Mouse (Mus musculus): ENCODE data around the gene Pm20d1. TPM values are rescaled to one million over a fixed set of nuclear protein-coding genes. Genes with fewer than 3 reads are reported as not detected.

Pm20d1 gene
- total and polyA plus RNA-seq, 3 experiments = 0.17 to 0.53 (median 0.21) TPM

DNA sequence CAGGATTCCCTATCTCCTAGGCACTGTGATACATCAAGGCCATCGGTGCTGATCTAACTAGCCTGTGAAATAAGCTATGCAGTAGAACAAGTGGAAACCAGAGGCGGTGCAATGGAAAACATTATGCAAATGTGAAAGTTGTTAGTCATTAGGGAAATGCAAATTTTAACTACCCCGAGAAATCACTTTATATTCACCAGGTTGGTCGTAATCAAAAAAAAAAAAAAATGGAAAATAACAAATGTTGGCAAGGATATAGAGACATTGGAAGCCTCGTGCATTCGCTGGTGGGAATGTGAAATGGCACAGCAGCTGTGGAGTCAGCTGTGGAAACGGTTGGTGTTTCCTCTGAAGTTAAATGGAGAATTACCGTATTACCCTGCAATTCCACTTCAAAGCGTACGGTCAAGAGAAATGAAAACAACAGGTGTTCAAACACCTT, 23.7 kb downstream of the Pm20d1 start:
- Histone ChIP-seq H3K4me1 (ENCODE audit: control insufficient read depth in 1 of 2, insufficient read depth in 2 of 2) (peaks cover 15 to 55% of the 10 kb centered on the region in 2 experiments), H3K36me3 (replicated peaks in 1 of 2; ENCODE audit: control insufficient read depth in 1 of 2, insufficient read depth in 1 of 2, low read length in 1 of 2) (no peaks in the 10 kb centered on the region), H3K27ac (ENCODE audit: insufficient read depth, low read depth) (no peak overlapping the region), H3K27me3 (replicated peaks) (peaks cover 8% of the 10 kb centered on the region), H3K9me3 (replicated peaks; ENCODE audit: low read length) (peaks cover 7% of the 10 kb centered on the region), H3K4me2 (ENCODE audit: insufficient read depth, low read depth, poor library complexity, severe bottlenecking) (no peak overlapping the region), H3K79me2 (replicated peaks; ENCODE audit: control insufficient read depth, extremely low read depth, insufficient read depth, poor library complexity, severe bottlenecking) (no peaks in the 10 kb centered on the region), H3K9ac (ENCODE audit: insufficient read depth, low read depth) (no peak overlapping the region), H3K4me3 (replicated peaks in 1 of 3; ENCODE audit: low read depth in 2 of 3, low read length in 2 of 3, poor library complexity in 1 of 3) (no peak overlapping the region)
- peak; percentile 67 for DNase-seq (ENCODE audit: extremely low read depth)
- no peak for TF ChIP-seq HCFC1 (IDR thresholded peaks at IDR 0.05; ENCODE audit: low read depth, low read length)
- TF ChIP-seq IRF4 (IDR thresholded peaks at IDR 0.05; ENCODE audit: low read depth, low read length) = peak; percentile 43; the same call in 1 of the 2 replicates
- 0 out of 2 replicates have a peak, but pooled peaks have one; percentile 31 for TF ChIP-seq TCF12 (IDR thresholded peaks at IDR 0.05; ENCODE audit: low read depth, low read length)
- TF ChIP-seq MXI1 (IDR thresholded peaks at IDR 0.05; ENCODE audit: low read depth, low read length) = peak; percentile 92
- TF ChIP-seq RCOR1 (conservative IDR thresholded peaks at IDR 0.05; ENCODE audit: low read depth, low read length) = no peak; the same call in 1 of the 2 replicates
- peak; percentile 76 for TF ChIP-seq ZNF384 (IDR thresholded peaks at IDR 0.05; ENCODE audit: low read depth, low read length)
- 0 out of 2 replicates have a peak, but pooled peaks have one; percentile 21 for TF ChIP-seq TBP (conservative IDR thresholded peaks at IDR 0.05; ENCODE audit: low read depth, low read length)
- TF ChIP-seq EP300 (IDR thresholded peaks at IDR 0.05; ENCODE audit: low read length) = peak; percentile 58
- peak; percentile 32; the same call in 1 of the 2 replicates for TF ChIP-seq JUN (IDR thresholded peaks at IDR 0.05; ENCODE audit: insufficient read depth, low read depth, low read length)
- TF ChIP-seq ETS1 (conservative IDR thresholded peaks at IDR 0.05; ENCODE audit: low read depth, low read length) = peak; percentile 54; the same call in 1 of the 2 replicates
- TF ChIP-seq MYC (IDR thresholded peaks at IDR 0.05; ENCODE audit: low read depth, low read length) = 0 out of 2 replicates have a peak, but pooled peaks have one; percentile 6
- TF ChIP-seq NRF1 (IDR thresholded peaks at IDR 0.05; ENCODE audit: low read depth, low read length) = no peak
- dilution Hi-C loops (cut with MboI; ENCODE audit: extremely low pct_ligation_motif_present, extremely low pct_unique_long_range_greater_than_20kb, low sequenced_read_pairs) = no loop called here
- in situ Hi-C loops (cut with MboI; ENCODE audit: low pct_ligation_motif_present, low pct_unique_long_range_greater_than_20kb, low sequenced_read_pairs) = no loop called here

DNA sequence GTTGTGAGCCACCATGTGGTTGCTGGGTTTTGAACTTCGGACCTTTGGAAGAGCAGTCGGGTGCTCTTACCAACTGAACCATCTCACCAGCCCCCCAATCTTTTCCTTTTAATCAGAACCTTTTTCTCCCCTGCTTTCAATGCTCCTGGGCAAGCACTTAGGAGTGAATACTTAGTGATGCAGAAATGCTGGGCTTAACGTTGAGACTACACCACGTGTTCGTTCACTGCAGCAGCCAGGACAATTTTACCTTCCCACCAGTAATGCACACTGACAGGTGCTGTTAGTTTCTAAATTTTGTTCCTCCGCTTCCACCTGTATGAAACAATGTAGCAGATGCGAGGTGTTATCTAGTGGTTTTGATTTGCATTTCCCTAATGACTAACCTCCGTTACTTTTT, 25.1 kb downstream of the Pm20d1 start:
- Histone ChIP-seq H3K79me2 (replicated peaks; ENCODE audit: control insufficient read depth, extremely low read depth, insufficient read depth, poor library complexity, severe bottlenecking) (no peaks in the 10 kb centered on the region), H3K27me3 (replicated peaks) (peaks cover 5% of the 10 kb centered on the region), H3K9me3 (replicated peaks; ENCODE audit: low read length) (peaks cover 7% of the 10 kb centered on the region), H3K4me1 (ENCODE audit: control insufficient read depth in 1 of 2, insufficient read depth in 2 of 2) (peaks cover 15 to 68% of the 10 kb centered on the region in 2 experiments), H3K27ac (ENCODE audit: insufficient read depth, low read depth) (no peak overlapping the region), H3K4me2 (ENCODE audit: insufficient read depth, low read depth, poor library complexity, severe bottlenecking) (peak overlapping the region; percentile 17), H3K36me3 (replicated peaks in 1 of 2; ENCODE audit: control insufficient read depth in 1 of 2, insufficient read depth in 1 of 2, low read length in 1 of 2) (no peaks in the 10 kb centered on the region), H3K9ac (ENCODE audit: insufficient read depth, low read depth) (no peak overlapping the region), H3K4me3 (replicated peaks in 1 of 3; ENCODE audit: low read depth in 2 of 3, low read length in 2 of 3, poor library complexity in 1 of 3) (no peak overlapping the region)
- peak; percentile 42 for DNase-seq (ENCODE audit: extremely low read depth)
- in situ Hi-C loops (cut with MboI; ENCODE audit: low pct_ligation_motif_present, low pct_unique_long_range_greater_than_20kb, low sequenced_read_pairs) = no loop called here
- no peak for TF ChIP-seq RCOR1 (conservative IDR thresholded peaks at IDR 0.05; ENCODE audit: low read depth, low read length)
- TF ChIP-seq ETS1 (conservative IDR thresholded peaks at IDR 0.05; ENCODE audit: low read depth, low read length) = no peak
- 0 out of 2 replicates have a peak, but pooled peaks have one; percentile 41 for TF ChIP-seq TBP (conservative IDR thresholded peaks at IDR 0.05; ENCODE audit: low read depth, low read length)
- no peak for TF ChIP-seq TCF12 (IDR thresholded peaks at IDR 0.05; ENCODE audit: low read depth, low read length)
- TF ChIP-seq HCFC1 (IDR thresholded peaks at IDR 0.05; ENCODE audit: low read depth, low read length) = no peak
- peak; percentile 89 for TF ChIP-seq MAX (IDR thresholded peaks at IDR 0.05; ENCODE audit: low read length)
- no peak for TF ChIP-seq CHD1 (IDR thresholded peaks at IDR 0.05; ENCODE audit: low read depth, low read length)
- peak; percentile 67; the same call in 1 of the 2 replicates for TF ChIP-seq MYC (IDR thresholded peaks at IDR 0.05; ENCODE audit: low read depth, low read length)
- peak; percentile 58; the same call in 1 of the 2 replicates for TF ChIP-seq MXI1 (IDR thresholded peaks at IDR 0.05; ENCODE audit: low read depth, low read length)
- 0 out of 2 replicates have a peak, but pooled peaks have one; percentile 2 for TF ChIP-seq USF1 (IDR thresholded peaks at IDR 0.05; ENCODE audit: low read depth, low read length)
- dilution Hi-C loops (cut with MboI; ENCODE audit: extremely low pct_ligation_motif_present, extremely low pct_unique_long_range_greater_than_20kb, low sequenced_read_pairs) = no loop called here
